Mouse (Mus musculus) G1E (cell line): ENCODE results near the gene Specc1.

Experiments used
- CTCF ChIP-seq: IDR thresholded peaks from 2 replicates; pipeline ENCODE4 v1.5.1; 2012; ENCODE audit warnings: low read depth, low read length, inconsistent platforms, mixed read lengths
- GATA1 ChIP-seq: IDR thresholded peaks from 2 replicates; pipeline ENCODE4 v1.6.1; 2012; ENCODE audit warnings: borderline replicate concordance, low read length, inconsistent platforms, mixed read lengths
- TAL1 ChIP-seq: conservative IDR thresholded peaks from 2 replicates; pipeline ENCODE4 v1.6.1; 2012; ENCODE audit warnings: low read depth, low read length, inconsistent platforms, mixed read lengths

GRCm38 (mm10) chr11:62005241-62005910 is 48.8 kb downstream of the Specc1 start:
- TF ChIP-seq GATA1: no peak
- no peak for TF ChIP-seq CTCF
- no peak for TF ChIP-seq TAL1
